Mouse (Mus musculus) myocyte (in vitro differentiated cells): Measurements from ENCODE around the gene Alkbh1.

Experiments used
- MAX ChIP-seq: IDR thresholded peaks from one replicate; pipeline ENCODE4 v1.6.1; 2011; ENCODE audit warnings: low read depth, mild to moderate bottlenecking, control low read depth
- MYOD1 ChIP-seq, 3 experiments: IDR thresholded peaks; one replicate each; pipeline ENCODE4 v1.6.1; 2011; ENCODE audit warnings: control low read depth in 2 of 3, low read depth in 2 of 3, mild to moderate bottlenecking in 2 of 3, moderate library complexity in 1 of 3; ENCODE audit not compliant: insufficient read length in 2 of 3, control insufficient read depth in 1 of 3
- MYOG ChIP-seq, 3 experiments: IDR thresholded peaks; one replicate each; pipeline ENCODE4 v1.6.1; 2011; ENCODE audit warnings: control low read depth in 2 of 3, low read depth in 2 of 3, mild to moderate bottlenecking in 2 of 3; ENCODE audit not compliant: insufficient read length in 2 of 3, control insufficient read depth in 1 of 3, insufficient read depth in 1 of 3
- POLR2A ChIP-seq: IDR thresholded peaks from one replicate; pipeline ENCODE4 v1.6.1; 2011; ENCODE audit warnings: low read depth, mild to moderate bottlenecking, control low read depth, moderate library complexity; ENCODE audit not compliant: insufficient read length
- POLR2AphosphoS2 ChIP-seq: IDR thresholded peaks from one replicate; pipeline ENCODE4 v1.6.1; 2011; ENCODE audit warnings: low read depth, control low read depth; ENCODE audit not compliant: insufficient read length
- TCF12 ChIP-seq: IDR thresholded peaks from one replicate; pipeline ENCODE4 v1.6.1; 2011; ENCODE audit warnings: mild to moderate bottlenecking, control low read depth; ENCODE audit not compliant: poor library complexity, insufficient read depth, severe bottlenecking
- USF1 ChIP-seq: IDR thresholded peaks from one replicate; pipeline ENCODE4 v1.6.1; 2011; ENCODE audit warnings: low read depth, mild to moderate bottlenecking, control low read depth, moderate library complexity

DNA sequence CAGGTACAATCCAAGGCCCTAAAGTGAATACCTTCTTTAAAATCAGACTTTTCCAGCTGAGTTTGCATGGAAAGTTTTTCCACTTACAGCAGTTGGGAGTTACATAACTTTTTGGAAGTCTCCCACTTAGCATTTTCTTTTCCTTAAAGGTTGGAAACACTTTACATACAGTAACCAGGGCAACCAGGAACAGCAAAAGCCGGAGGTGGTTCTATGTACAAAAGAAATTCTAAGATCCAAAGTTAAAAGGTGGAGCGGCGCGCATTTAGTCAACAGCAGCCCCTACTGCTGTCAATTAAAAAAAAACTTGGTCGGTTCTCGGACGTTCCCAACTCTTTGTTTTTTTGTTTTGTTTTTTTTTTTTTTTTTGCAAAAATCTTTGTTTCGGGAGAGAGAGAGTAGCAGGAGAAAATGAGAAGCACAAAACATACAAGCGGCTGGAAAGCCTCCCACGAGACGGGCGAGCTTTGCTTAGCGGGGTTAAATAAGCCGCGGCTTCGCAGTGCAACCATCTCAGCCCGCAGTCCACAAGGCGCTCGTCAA, 27.7 kb upstream of the Alkbh1 start:
- TF ChIP-seq POLR2A (no peak), MAX (no peak), TCF12 (no peak), USF1 (no peak), POLR2AphosphoS2 (no peak), MYOG (IDR thresholded peaks at IDR 0.05; ENCODE audit: control insufficient read depth in 1 of 3, insufficient read depth in 1 of 3, insufficient read length in 2 of 3, low read depth in 2 of 3) (no peak), MYOD1 (IDR thresholded peaks at IDR 0.05; ENCODE audit: control insufficient read depth in 1 of 3, insufficient read length in 2 of 3, low read depth in 2 of 3) (no peak)
